Mouse (Mus musculus): ENCODE data around the gene Slc11a1.

Gene Slc11a1

GRCm38 (mm10) chr1:74401015-74401702 lies 26.2 kb downstream of the Slc11a1 start:
- in situ Hi-C loops (cut with MboI, MseI): loop anchor here (10.0 kb wide), 1 partner anchor 1816 kb away; the partner anchor contains the start of gene Smarcal1

GRCm38 (mm10) chr1:74404206-74404605 lies 29.2 kb downstream of the Slc11a1 start:
- in situ Hi-C loops (cut with MboI, MseI): loop anchor here (10.0 kb wide), 1 partner anchor 1819 kb away; the partner anchor contains the start of gene Smarcal1

- in situ Hi-C loops (cut with MboI, MseI): loop anchor here (10.0 kb wide), 1 partner anchor 1824 kb away; the partner anchor contains the start of gene Smarcal1
These were observed 33.9 kb downstream of the Slc11a1 start, which contains the start of gene Vil1 for GRCm38 (mm10) chr1:74408589-74409504. Vil1 (plus strand) TSS chr1:74409376.

- in situ Hi-C loops (cut with MboI, MseI): loop anchor here (10.0 kb wide), 2 partner anchors 63 to 613 kb away; no protein-coding TSS in a partner anchor
These were observed 36.8 kb downstream of the Slc11a1 start for GRCm38 (mm10) chr1:74411753-74412325.

- in situ Hi-C loops (cut with MboI, MseI): loop anchor here (10.0 kb wide), 2 partner anchors 62 to 612 kb away; no protein-coding TSS in a partner anchor
These were observed 37.7 kb downstream of the Slc11a1 start for GRCm38 (mm10) chr1:74412711-74413110.

- in situ Hi-C loops (cut with MboI, MseI): loop anchor here (10.0 kb wide), 2 partner anchors 60 to 610 kb away; no protein-coding TSS in a partner anchor
These were observed 40.1 kb downstream of the Slc11a1 start for GRCm38 (mm10) chr1:74415143-74415542.

GRCm38 (mm10) chr1:74418747-74419439 lies 43.9 kb downstream of the Slc11a1 start:
- in situ Hi-C loops (cut with MboI, MseI): loop anchor here (10.0 kb wide), 2 partner anchors 56 to 606 kb away; no protein-coding TSS in a partner anchor

- in situ Hi-C loops (cut with MboI, MseI): loop anchor here (10.0 kb wide), 2 partner anchors 55 to 605 kb away; no protein-coding TSS in a partner anchor
These were observed 44.4 kb downstream of the Slc11a1 start for GRCm38 (mm10) chr1:74419440-74419794.

GRCm38 (mm10) chr1:74423147-74423546 lies 48.2 kb downstream of the Slc11a1 start:
- in situ Hi-C loops (cut with MboI, MseI): no loop called here

GRCm38 (mm10) chr1:74425845-74426244 lies 50.9 kb downstream of the Slc11a1 start:
- in situ Hi-C loops (cut with MboI, MseI): no loop called here

GRCm38 (mm10) chr1:74433220-74433619 lies 58.2 kb downstream of the Slc11a1 start:
- in situ Hi-C loops (cut with MboI, MseI): no loop called here

GRCm38 (mm10) chr1:74434596-74434995 lies 59.6 kb downstream of the Slc11a1 start:
- in situ Hi-C loops (cut with MboI, MseI): no loop called here

GRCm38 (mm10) chr1:74435563-74435962 lies 60.6 kb downstream of the Slc11a1 start:
- in situ Hi-C loops (cut with MboI, MseI): no loop called here

Data from T-helper 2 cell (primary cell).